Mouse (Mus musculus): ENCODE data around the gene Pex3. TPM values are rescaled to one million over a fixed set of nuclear protein-coding genes. Genes with fewer than 3 reads are reported as not detected.

Pex3 gene
- polyA plus RNA-seq, 1 experiment = 27.5 TPM

- WGBS = 93% methylated on average over 7 of the region's 7 CpGs
- no peaks in the 10 kb centered on the region for H3K4me1 ChIP-seq (ENCODE audit: control insufficient read depth, insufficient read depth, low read length)
- no peak overlapping the region for H3K27ac ChIP-seq (ENCODE audit: insufficient read depth, low read length)
- no peak overlapping the region for H3K4me3 ChIP-seq (replicated peaks; ENCODE audit: insufficient read depth, low read depth, low read length)
- H3K27me3 ChIP-seq (ENCODE audit: control insufficient read depth, insufficient read depth, low read length) = no peaks in the 10 kb centered on the region
- TF ChIP-seq POLR2A (IDR thresholded peaks at IDR 0.05; ENCODE audit: borderline replicate concordance, insufficient read depth, low read length) = no peak
- TF ChIP-seq CTCF (IDR thresholded peaks at IDR 0.05; ENCODE audit: borderline replicate concordance, insufficient read depth, low read depth, low read length) = no peak
- no peak for DNase-seq
These were observed 24.2 kb upstream of the Pex3 start for GRCm38 (mm10) chr10:13577123-13577522.

- no peaks in the 10 kb centered on the region for H3K4me1 ChIP-seq (ENCODE audit: control insufficient read depth, insufficient read depth, low read length)
- no peak overlapping the region for H3K4me3 ChIP-seq (replicated peaks; ENCODE audit: insufficient read depth, low read depth, low read length)
- DNase-seq = no peak
- 94% methylated on average over 6 of the region's 6 CpGs for WGBS
- H3K27ac ChIP-seq (ENCODE audit: insufficient read depth, low read length) = no peak overlapping the region
- TF ChIP-seq POLR2A (IDR thresholded peaks at IDR 0.05; ENCODE audit: borderline replicate concordance, insufficient read depth, low read length) (no peak), CTCF (IDR thresholded peaks at IDR 0.05; ENCODE audit: borderline replicate concordance, insufficient read depth, low read depth, low read length) (no peak)
- no peaks in the 10 kb centered on the region for H3K27me3 ChIP-seq (ENCODE audit: control insufficient read depth, insufficient read depth, low read length)
These were observed 19.5 kb upstream of the Pex3 start for GRCm38 (mm10) chr10:13572410-13572809.

- Histone ChIP-seq H3K4me3 (replicated peaks; ENCODE audit: insufficient read depth, low read depth, low read length) (no peak overlapping the region), H3K4me1 (ENCODE audit: control insufficient read depth, insufficient read depth, low read length) (no peaks in the 10 kb centered on the region), H3K27me3 (ENCODE audit: control insufficient read depth, insufficient read depth, low read length) (no peaks in the 10 kb centered on the region), H3K27ac (ENCODE audit: insufficient read depth, low read length) (no peak overlapping the region)
- WGBS = 54% methylated on average over 10 of the region's 10 CpGs
- no peak for DNase-seq
- TF ChIP-seq CTCF (IDR thresholded peaks at IDR 0.05; ENCODE audit: borderline replicate concordance, insufficient read depth, low read depth, low read length) (no peak), POLR2A (IDR thresholded peaks at IDR 0.05; ENCODE audit: borderline replicate concordance, insufficient read depth, low read length) (no peak)
These were observed 19.1 kb upstream of the Pex3 start for GRCm38 (mm10) chr10:13572003-13572402.

- H3K4me1 ChIP-seq (ENCODE audit: control insufficient read depth, insufficient read depth, low read length) = no peaks in the 10 kb centered on the region
- H3K27ac ChIP-seq (ENCODE audit: insufficient read depth, low read length) = no peak overlapping the region
- no peak for TF ChIP-seq CTCF (IDR thresholded peaks at IDR 0.05; ENCODE audit: borderline replicate concordance, insufficient read depth, low read depth, low read length)
- no peak for TF ChIP-seq POLR2A (IDR thresholded peaks at IDR 0.05; ENCODE audit: borderline replicate concordance, insufficient read depth, low read length)
- no peak overlapping the region for H3K4me3 ChIP-seq (replicated peaks; ENCODE audit: insufficient read depth, low read depth, low read length)
- WGBS = 46% methylated on average over 9 of the region's 9 CpGs
- H3K27me3 ChIP-seq (ENCODE audit: control insufficient read depth, insufficient read depth, low read length) = no peaks in the 10 kb centered on the region
- DNase-seq = no peak
These were observed 18.0 kb upstream of the Pex3 start for GRCm38 (mm10) chr10:13570697-13571538.

- no peak for TF ChIP-seq POLR2A (IDR thresholded peaks at IDR 0.05; ENCODE audit: borderline replicate concordance, insufficient read depth, low read length)
- no peak for TF ChIP-seq CTCF (IDR thresholded peaks at IDR 0.05; ENCODE audit: borderline replicate concordance, insufficient read depth, low read depth, low read length)
- no peak for DNase-seq
- Histone ChIP-seq H3K4me1 (ENCODE audit: control insufficient read depth, insufficient read depth, low read length) (no peaks in the 10 kb centered on the region), H3K4me3 (replicated peaks; ENCODE audit: insufficient read depth, low read depth, low read length) (no peak overlapping the region), H3K27ac (ENCODE audit: insufficient read depth, low read length) (no peak overlapping the region), H3K27me3 (ENCODE audit: control insufficient read depth, insufficient read depth, low read length) (no peaks in the 10 kb centered on the region)
- WGBS = 44% methylated on average over 7 of the region's 7 CpGs
These were observed 16.9 kb upstream of the Pex3 start for GRCm38 (mm10) chr10:13569818-13570217.

GRCm38 (mm10) chr10:13566393-13566792 lies 13.5 kb upstream of the Pex3 start:
- DNase-seq = no peak
- TF ChIP-seq POLR2A (IDR thresholded peaks at IDR 0.05; ENCODE audit: borderline replicate concordance, insufficient read depth, low read length) (no peak), CTCF (IDR thresholded peaks at IDR 0.05; ENCODE audit: borderline replicate concordance, insufficient read depth, low read depth, low read length) (no peak)
- Histone ChIP-seq H3K4me3 (replicated peaks; ENCODE audit: insufficient read depth, low read depth, low read length) (no peak overlapping the region), H3K27ac (ENCODE audit: insufficient read depth, low read length) (no peak overlapping the region), H3K4me1 (ENCODE audit: control insufficient read depth, insufficient read depth, low read length) (no peaks in the 10 kb centered on the region), H3K27me3 (ENCODE audit: control insufficient read depth, insufficient read depth, low read length) (no peaks in the 10 kb centered on the region)
- WGBS = 84% methylated on average over 13 of the region's 13 CpGs

- no peak overlapping the region for H3K27ac ChIP-seq (ENCODE audit: insufficient read depth, low read length)
- TF ChIP-seq CTCF (IDR thresholded peaks at IDR 0.05; ENCODE audit: borderline replicate concordance, insufficient read depth, low read depth, low read length) (no peak), POLR2A (IDR thresholded peaks at IDR 0.05; ENCODE audit: borderline replicate concordance, insufficient read depth, low read length) (no peak)
- 55% methylated on average over 8 of the region's 8 CpGs for WGBS
- H3K4me1 ChIP-seq (ENCODE audit: control insufficient read depth, insufficient read depth, low read length) = no peaks in the 10 kb centered on the region
- H3K27me3 ChIP-seq (ENCODE audit: control insufficient read depth, insufficient read depth, low read length) = no peaks in the 10 kb centered on the region
- DNase-seq = no peak
- no peak overlapping the region for H3K4me3 ChIP-seq (replicated peaks; ENCODE audit: insufficient read depth, low read depth, low read length)
These were observed 12.1 kb upstream of the Pex3 start for GRCm38 (mm10) chr10:13565080-13565448.
